7 mouse cellular contexts compared by ENCODE assay signal in the genomic region with DNA sequence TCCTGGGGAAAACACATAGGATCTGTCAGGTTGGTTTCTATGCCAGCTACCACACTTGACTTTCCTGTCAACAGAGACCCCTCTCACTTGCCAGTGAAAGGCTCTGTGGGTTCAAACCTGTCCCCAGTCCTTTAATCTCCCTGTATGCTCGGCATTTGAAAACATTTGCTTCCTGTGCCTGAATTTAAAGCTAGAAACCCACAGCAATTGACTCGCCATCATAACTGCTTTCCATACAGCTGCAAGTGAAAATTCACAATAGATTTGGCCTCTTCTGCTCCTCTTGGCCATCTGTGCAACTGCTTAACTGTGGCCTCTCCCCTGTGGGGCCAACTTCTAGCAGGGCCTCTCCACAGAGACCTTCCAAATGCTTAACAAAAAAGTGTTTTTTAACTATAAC.
A peak's percentile ranks its signal among the peaks of the same experiment; 100 is the strongest.
DNase-seq lines count a peak whose midpoint lies in the region; ATAC-seq and TF ChIP-seq lines count a peak whose summit lies in the region.

No protein-coding gene starts in this region.

- peak; percentile 4 for DNase-seq in thymus, adult 2 months
- no peak for DNase-seq in thymus, postnatal 14 days
- DNase-seq in forebrain, postnatal 0 days = no peak
- DNase-seq in limb, embryonic 11.5 days (ENCODE audit: low spot score) = no peak
- no peak for DNase-seq in spleen, postnatal 14 days (ENCODE audit: low spot score in 2 of 2)
- no peak for DNase-seq in frontal cortex, postnatal 10 days (ENCODE audit: low spot score in 2 of 2)

- ATAC-seq in forebrain, postnatal 0 days = peak; percentile 26; the same call in 1 of the 2 replicates
- no peak for ATAC-seq in limb, embryonic 11.5 days (ENCODE audit: insufficient number of reproducible peaks, low FRiP score, low TSS enrichment, low read depth)
- no peak for ATAC-seq in stomach, embryonic 16.5 days (ENCODE audit: insufficient read depth, low FRiP score)

- TF ChIP-seq POLR2A in thymus, adult 2 months (IDR thresholded peaks at IDR 0.05; ENCODE audit: control insufficient read depth, extremely low read depth, insufficient read depth, low read length, poor library complexity) = no peak

- peaks cover 12% of the 10 kb centered on the region for H3K4me1 ChIP-seq in thymus, adult 2 months (replicated peaks; ENCODE audit: control insufficient read depth, insufficient read depth, low read length)
- peaks cover 11% of the 10 kb centered on the region; the same call in 1 of the 2 replicates for H3K4me1 ChIP-seq in forebrain, postnatal 0 days (ENCODE audit: insufficient read depth)
- peaks cover 24% of the 10 kb centered on the region for H3K4me1 ChIP-seq in limb, embryonic 11.5 days (ENCODE audit: control insufficient read depth, insufficient read depth, low read length)
- H3K4me1 ChIP-seq in stomach, embryonic 16.5 days (ENCODE audit: control insufficient read depth, insufficient read depth, low read length) = peaks cover 24% of the 10 kb centered on the region

- 11% methylated on average over 2 of the region's 2 CpGs for WGBS in thymus, adult 2 months
- 21% methylated on average over 2 of the region's 2 CpGs for WGBS in forebrain, postnatal 0 days
- WGBS in limb, embryonic 11.5 days = 30% methylated on average over 2 of the region's 2 CpGs
- WGBS in stomach, embryonic 16.5 days = 37% methylated on average over 2 of the region's 2 CpGs

- no peaks in the 10 kb centered on the region for H3K27me3 ChIP-seq in thymus, adult 2 months (ENCODE audit: control insufficient read depth, insufficient read depth, low read length)
- no peaks in the 10 kb centered on the region for H3K27me3 ChIP-seq in forebrain, postnatal 0 days (ENCODE audit: insufficient read depth, low read length)
- H3K27me3 ChIP-seq in limb, embryonic 11.5 days (ENCODE audit: control insufficient read depth, insufficient read depth, low read length) = no peaks in the 10 kb centered on the region
- H3K27me3 ChIP-seq in stomach, embryonic 16.5 days (ENCODE audit: control insufficient read depth, insufficient read depth, low read length) = no peaks in the 10 kb centered on the region

- no peak for TF ChIP-seq CTCF in thymus, adult 2 months (IDR thresholded peaks at IDR 0.05; ENCODE audit: borderline replicate concordance, control insufficient read depth, extremely low read depth, insufficient read depth, low read length, poor library complexity)
- TF ChIP-seq CTCF in forebrain, postnatal 0 days (IDR thresholded peaks at IDR 0.05; ENCODE audit: low read depth) = no peak

- H3K4me3 ChIP-seq in thymus, adult 2 months (ENCODE audit: control insufficient read depth, insufficient read depth, low read length) = no peak overlapping the region
- no peak overlapping the region for H3K4me3 ChIP-seq in forebrain, postnatal 0 days (ENCODE audit: low read depth, low read length)
- no peak overlapping the region for H3K4me3 ChIP-seq in limb, embryonic 11.5 days (ENCODE audit: low read depth, low read length)
- H3K4me3 ChIP-seq in stomach, embryonic 16.5 days (replicated peaks; ENCODE audit: low read length) = no peak overlapping the region

- H3K36me3 ChIP-seq in thymus, adult 2 months (ENCODE audit: control insufficient read depth, insufficient read depth, low read length) = no peaks in the 10 kb centered on the region
- no peaks in the 10 kb centered on the region for H3K36me3 ChIP-seq in forebrain, postnatal 0 days (ENCODE audit: insufficient read depth)
- H3K36me3 ChIP-seq in limb, embryonic 11.5 days (ENCODE audit: control insufficient read depth, insufficient read depth, low read length) = no peaks in the 10 kb centered on the region
- no peaks in the 10 kb centered on the region for H3K36me3 ChIP-seq in stomach, embryonic 16.5 days (ENCODE audit: control insufficient read depth, insufficient read depth, low read length)

- H3K9me3 ChIP-seq in forebrain, postnatal 0 days (ENCODE audit: low read length) = no peaks in the 10 kb centered on the region
- no peaks in the 10 kb centered on the region for H3K9me3 ChIP-seq in limb, embryonic 11.5 days (ENCODE audit: control insufficient read depth, low read length)
- H3K9me3 ChIP-seq in stomach, embryonic 16.5 days (replicated peaks; ENCODE audit: control insufficient read depth, low read length) = no peaks in the 10 kb centered on the region

- H3K4me2 ChIP-seq in forebrain, postnatal 0 days (ENCODE audit: low read depth) = no peak overlapping the region
- no peak overlapping the region for H3K4me2 ChIP-seq in limb, embryonic 11.5 days (ENCODE audit: low read depth, severe bottlenecking)
- H3K4me2 ChIP-seq in stomach, embryonic 16.5 days (ENCODE audit: low read depth, low read length) = peak overlapping the region; percentile 13; the same call in 1 of the 2 replicates

- H3K27ac ChIP-seq in thymus, adult 2 months (ENCODE audit: control insufficient read depth, insufficient read depth, low read length) = peak overlapping the region; percentile 48; the same call in 1 of the 2 replicates
- peak overlapping the region; percentile 62 for H3K27ac ChIP-seq in forebrain, postnatal 0 days (ENCODE audit: low read depth, low read length)
- H3K27ac ChIP-seq in limb, embryonic 11.5 days (replicated peaks; ENCODE audit: low read depth, low read length) = peak overlapping the region; percentile 96
- H3K27ac ChIP-seq in stomach, embryonic 16.5 days (ENCODE audit: low read length) = peak overlapping the region; percentile 63

- H3K9ac ChIP-seq in forebrain, postnatal 0 days = no peak overlapping the region
- no peak overlapping the region; the same call in 1 of the 2 replicates for H3K9ac ChIP-seq in limb, embryonic 11.5 days (ENCODE audit: low read length)
- no peak overlapping the region for H3K9ac ChIP-seq in stomach, embryonic 16.5 days (ENCODE audit: low read length)
